Mouse (Mus musculus) cerebellum, postnatal 25 days (tissue): ENCODE data around the gene Srgap3.
"Not testable (repeated sequence)": the region's sequence is repeated elsewhere in the genome, so short reads cannot be mapped to it uniquely, and the experiment has no call there.

ENCODE experiments used
- DNase-seq, 2 experiments: peaks; one replicate each; pipeline ENCODE4 v3.0.0; 2021; ENCODE audit warnings: mixed read lengths in 2 of 2

Gene Srgap3

GRCm38 (mm10) chr6:112733942-112734341 lies 213.1 kb downstream of the Srgap3 start:
- no peak for DNase-seq

DNA sequence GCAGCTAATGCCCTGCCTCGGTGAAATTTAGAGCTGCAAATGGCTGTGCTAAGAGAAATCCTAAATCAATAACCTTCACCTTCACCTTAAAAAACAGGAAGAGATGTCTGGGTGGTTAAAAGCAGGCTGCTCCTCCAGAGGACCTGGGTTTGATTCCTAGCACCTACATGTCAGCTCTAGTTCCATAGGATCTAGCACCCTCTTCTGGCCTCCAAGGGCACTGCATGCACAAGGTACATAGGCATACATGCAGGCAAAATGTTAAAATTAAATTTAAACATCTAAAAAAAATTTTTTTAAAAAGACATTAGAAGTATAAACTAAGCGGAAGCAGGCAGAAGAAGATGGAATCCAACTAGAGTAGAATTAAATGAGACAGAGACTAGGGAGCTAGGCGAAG lies 214.6 kb downstream of the Srgap3 start:
- no peak for DNase-seq

- DNase-seq: peak in 1 of 2 experiments; percentile 42
Measured at GRCm38 (mm10) chr6:112731386-112731785, 215.7 kb downstream of the Srgap3 start.

GRCm38 (mm10) chr6:112728760-112729422 lies 218.2 kb downstream of the Srgap3 start:
- DNase-seq: no peak

GRCm38 (mm10) chr6:112725468-112725867 lies 221.6 kb downstream of the Srgap3 start:
- no peak for DNase-seq

- no peak for DNase-seq
Measured at GRCm38 (mm10) chr6:112720409-112721080, 226.5 kb downstream of the Srgap3 start.

DNA sequence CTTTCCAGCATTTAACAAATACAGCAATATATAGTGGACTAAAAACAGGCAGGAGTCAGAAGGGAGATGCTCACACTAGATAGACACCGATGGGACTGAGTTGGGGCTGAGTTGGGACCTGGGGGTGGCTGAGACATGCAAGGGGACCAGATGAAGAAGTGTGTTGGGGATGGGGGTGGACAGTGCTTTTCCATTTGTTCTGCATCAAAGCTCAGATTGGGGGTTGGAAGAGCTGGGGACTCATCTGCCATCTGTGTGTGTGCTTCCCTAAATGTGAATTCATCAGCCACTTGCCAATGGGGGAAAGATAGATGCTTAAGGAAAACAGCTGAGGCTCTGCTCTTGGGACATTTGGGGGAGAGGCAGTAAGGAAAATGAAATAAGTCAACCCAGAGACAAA lies 227.1 kb downstream of the Srgap3 start:
- no peak for DNase-seq

GRCm38 (mm10) chr6:112717168-112717567 lies 229.9 kb downstream of the Srgap3 start:
- DNase-seq: peak; percentile 51 to 65

DNA sequence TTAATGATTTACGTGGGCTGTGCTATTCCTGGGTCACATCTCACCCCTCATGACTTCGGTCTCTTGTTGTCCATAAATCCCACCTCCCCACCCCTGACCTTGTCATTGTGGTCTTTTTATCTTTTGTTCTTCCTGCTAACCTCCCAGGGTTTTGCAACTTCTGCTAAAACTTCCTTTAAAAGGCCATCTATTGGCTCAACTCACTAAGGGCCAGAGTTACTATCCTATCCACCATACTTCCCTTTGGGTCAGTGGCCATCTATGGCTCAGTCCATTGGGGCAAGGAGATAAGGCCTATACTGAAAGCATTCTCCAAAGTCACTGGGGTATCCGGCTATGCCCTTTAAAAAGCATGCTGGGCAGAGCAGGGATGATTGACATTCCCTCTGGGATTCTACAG lies 233.1 kb downstream of the Srgap3 start:
- DNase-seq: no peak

DNA sequence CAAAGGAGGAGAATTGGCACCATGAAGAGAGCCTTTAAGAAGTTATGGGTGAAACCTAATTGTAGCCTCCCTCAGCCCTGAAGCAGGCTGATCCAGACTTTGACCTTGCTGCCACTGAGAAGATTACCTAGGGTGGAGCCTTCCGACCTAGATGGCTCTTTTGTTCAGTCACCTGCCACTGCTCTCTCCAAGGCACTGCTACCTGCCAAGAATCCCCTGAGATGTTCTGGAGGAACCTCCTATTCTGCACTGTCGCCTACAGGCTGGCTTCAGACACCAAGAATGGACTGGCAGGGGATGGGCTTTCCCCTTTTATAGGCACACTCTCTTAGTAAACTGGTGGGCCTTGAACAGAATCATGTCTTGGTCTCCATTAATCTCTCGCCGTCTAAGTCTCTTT lies 244.8 kb downstream of the Srgap3 start:
- DNase-seq: not testable (repeated sequence)

DNA sequence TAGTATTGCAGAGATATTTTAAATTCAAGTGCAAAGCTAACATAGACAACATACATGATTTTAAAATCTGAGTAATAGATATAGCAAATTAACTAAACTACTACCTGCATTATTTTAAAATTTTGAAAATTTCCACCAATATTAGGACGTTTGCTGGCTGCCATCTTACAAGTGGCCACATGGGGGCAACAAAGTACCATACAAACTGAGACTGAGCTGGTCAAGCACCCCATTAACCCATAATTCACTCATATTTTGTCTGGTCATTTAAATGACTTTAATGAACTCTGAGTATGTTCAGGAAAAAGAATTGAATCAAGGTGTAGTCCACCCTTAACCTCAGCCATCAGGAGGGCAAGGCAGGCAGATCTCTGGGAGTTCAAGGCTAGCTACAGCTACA lies 246.7 kb downstream of the Srgap3 start:
- DNase-seq: peak; percentile 76 to 83

DNA sequence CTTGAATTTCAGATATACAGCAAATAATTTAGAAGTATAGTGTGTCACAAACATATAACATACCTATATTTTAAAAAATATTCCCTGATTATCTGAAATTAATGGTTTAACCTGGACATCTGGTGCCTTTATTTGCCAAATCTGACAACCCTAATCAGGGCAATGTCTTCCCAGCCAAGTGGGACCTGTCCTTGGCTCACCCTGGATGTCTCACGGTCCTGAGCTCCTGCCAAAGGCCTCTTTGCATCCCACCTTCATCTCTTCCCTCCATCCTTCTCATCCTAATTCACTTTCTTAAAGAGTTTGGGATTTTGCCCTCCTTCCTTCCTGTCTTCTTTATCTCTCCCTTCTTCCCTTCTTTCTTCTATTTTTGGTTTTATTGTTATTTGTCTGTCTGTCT lies 248.0 kb downstream of the Srgap3 start:
- DNase-seq: no peak

DNA sequence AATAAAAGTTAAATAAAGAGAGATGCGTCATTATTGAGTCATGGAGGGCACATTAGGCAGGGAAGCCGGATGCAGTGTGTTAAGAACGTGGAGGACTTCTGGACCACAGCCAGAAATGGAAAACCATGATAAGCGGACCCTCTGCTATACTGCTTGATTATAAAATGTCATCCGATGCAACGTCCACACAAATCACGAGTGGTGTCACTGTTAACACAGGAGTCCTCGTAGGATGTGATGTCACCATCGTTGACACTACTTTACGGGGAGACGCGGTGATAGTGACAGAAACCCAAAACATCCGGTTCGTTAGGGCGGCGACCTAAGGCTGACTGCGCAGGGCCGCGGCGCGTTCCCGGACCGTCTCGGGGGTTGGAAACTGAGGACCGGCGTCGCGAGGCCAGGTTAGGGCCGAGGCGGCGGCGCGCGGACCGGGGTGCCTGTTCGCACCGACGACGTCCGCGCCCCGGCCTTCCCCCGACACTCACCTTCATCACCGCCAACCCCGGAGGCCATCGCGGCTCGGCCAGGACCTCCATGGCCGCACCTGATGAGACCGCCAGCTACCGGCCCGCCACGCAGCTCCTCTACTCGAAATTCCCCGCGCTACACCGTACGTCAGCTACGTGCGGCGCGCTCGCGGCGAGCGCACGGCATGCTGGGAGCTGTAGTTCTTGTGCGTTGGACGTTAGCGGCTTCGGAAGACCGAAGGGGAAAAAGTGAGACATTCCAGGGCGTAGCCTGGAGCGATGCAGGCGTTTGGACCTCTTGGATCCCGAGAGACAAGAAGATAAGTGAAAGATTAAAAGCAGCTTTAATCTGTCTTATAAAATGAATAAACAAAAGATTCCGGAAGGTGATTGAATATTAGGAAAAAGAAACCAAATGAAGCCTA lies 250.8 kb downstream of the Srgap3 start, which contains the start of gene Rad18:
Rad18 (minus strand) TSS at position 631 of the 895 bp plus-strand sequence.
- DNase-seq: peak; percentile 85 to 92

- DNase-seq: no peak
Measured at GRCm38 (mm10) chr6:112694492-112694891, 252.6 kb downstream of the Srgap3 start.

DNA sequence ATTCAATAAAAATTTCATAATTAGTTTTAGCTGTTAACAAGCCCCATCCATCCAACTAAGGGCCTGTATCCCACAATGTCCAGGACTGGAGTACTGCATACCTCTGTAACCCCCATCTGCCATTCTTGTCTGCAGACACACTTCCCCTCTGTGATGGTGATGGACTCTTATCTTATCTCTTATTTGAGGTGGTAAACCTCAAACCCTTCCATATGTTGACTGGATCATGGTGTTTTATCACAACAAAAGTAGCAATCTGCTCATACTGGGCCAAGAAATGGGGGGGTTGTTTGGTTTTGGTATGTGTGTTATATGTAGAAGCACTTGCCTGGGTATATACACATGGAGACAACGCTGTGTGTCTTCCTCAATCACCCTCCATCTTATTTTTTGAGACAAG lies 255.5 kb downstream of the Srgap3 start:
- DNase-seq: no peak

GRCm38 (mm10) chr6:112688033-112688432 lies 259.0 kb downstream of the Srgap3 start:
- no peak for DNase-seq

DNA sequence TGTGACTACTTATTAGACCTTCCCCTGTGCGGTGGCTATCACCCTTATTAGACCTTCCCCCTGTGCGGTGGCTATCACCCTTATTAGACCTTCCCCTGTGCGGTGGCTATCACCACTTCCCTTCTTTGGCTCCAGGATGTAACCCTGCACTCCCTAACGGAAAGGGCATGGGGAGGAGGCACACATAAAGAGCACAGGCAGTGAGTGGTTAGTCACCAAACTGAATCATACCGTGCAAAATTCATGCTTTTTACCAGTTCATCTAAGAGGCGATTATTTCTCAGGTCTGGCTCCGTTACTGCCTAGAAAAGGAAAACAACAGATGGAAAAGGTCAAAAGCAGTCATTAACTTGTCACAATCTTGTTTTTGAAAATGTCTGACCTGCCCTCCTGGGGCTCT lies 260.6 kb downstream of the Srgap3 start:
- no peak for DNase-seq

DNA sequence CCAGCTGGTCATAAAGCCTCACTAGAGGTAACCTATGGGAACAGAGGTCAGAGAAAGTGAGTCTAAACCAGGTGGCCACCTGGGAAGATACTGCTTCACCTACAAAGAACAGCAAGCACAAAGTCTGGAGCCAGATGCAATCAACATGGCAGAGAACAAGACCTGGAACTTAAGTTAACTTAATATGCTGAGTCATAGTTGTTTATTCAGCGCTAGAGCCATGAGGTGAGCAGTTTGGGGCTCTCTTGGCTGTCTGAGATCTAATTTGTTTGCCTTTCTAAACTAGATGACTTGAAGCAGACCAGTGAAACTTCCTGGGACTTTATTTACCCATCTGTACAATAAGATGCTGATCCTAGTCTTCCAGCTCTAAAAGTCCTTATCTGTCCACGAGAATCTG lies 263.0 kb downstream of the Srgap3 start:
- DNase-seq: no peak
